Comparison of ENCODE assay signal across 9 mouse cellular contexts in the genomic region with DNA sequence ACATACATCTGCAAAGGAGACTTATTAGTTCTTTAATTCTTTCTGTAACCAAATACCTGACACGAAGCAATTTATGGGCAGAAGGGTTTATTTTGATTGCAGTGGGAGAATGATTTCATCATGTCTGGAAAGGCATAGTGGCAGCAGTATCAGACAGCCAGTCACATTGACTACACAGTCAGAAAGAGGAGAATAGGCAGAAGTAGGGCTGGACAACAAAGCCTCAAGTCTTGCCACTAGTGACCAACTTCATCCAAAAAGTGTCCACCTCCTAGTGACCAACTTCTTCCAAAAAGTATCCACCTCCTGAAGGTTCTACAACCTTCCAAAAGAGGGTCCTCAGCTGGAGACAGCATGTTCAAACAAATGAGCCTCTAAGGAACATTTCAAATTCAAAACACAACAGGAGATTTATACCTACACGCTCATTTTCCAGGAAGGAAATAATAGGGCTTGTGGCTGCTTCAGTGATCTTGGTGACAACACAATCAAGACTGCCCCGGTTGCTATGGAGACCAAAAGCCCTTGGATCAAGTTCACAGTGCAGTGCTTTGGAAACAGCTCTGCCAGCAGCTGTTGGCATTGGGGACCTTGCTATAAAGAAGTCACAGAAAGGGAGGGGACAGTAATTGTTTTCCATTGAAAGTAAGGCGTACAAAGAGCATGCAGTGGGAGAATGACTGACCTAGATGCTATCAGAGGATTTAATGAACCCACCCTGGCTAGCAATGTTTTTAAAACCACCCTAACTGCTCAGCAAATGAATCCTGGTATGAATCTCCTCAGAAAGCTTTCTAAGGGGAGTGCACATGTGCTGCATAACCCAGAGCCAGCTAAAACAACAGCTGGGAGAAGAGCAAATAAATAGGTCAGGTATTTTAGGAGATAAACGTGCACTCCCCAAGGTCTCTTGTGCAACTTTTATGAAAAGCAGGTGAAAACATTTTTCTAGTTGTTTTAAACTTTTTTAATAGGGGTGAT.
DNase-seq lines count a peak whose midpoint lies in the region; ATAC-seq and TF ChIP-seq lines count a peak whose summit lies in the region.
"Had no signal": no experiment of that assay in that cellular context is flagged by ENCODE, and none has a peak within 500 bp of the region (broad histone marks: within the 10 kb centered on the region; RNA-seq: fewer than 3 reads in every experiment).

No protein-coding gene starts in this region.

- no peak overlapping the region for H3K9ac ChIP-seq in forebrain, embryonic 14.5 days (ENCODE audit: low read length)
- H3K9ac ChIP-seq in limb, embryonic 14.5 days (ENCODE audit: low read depth, low read length, severe bottlenecking), result no peak overlapping the region
- H3K9ac ChIP-seq: lung, embryonic 15.5 days had no signal

- H3K4me2 ChIP-seq in forebrain, embryonic 14.5 days (ENCODE audit: low read length), result no peak overlapping the region
- H3K4me2 ChIP-seq in limb, embryonic 14.5 days (replicated peaks; ENCODE audit: low read depth, low read length, severe bottlenecking), result no peak overlapping the region
- H3K4me2 ChIP-seq: lung, embryonic 15.5 days had no signal

- 38% methylated on average over 5 of the region's 5 CpGs for WGBS in forebrain, embryonic 14.5 days
- 44% methylated on average over 5 of the region's 5 CpGs for WGBS in limb, embryonic 14.5 days

- intact Hi-C loops in heart, postnatal 25 days (cut with DNase I), result no loop called here

- H3K9me3 ChIP-seq in forebrain, embryonic 14.5 days (replicated peaks; ENCODE audit: control insufficient read depth, low read length), result no peaks in the 10 kb centered on the region
- H3K9me3 ChIP-seq in limb, embryonic 14.5 days (ENCODE audit: control insufficient read depth, low read length), result no peaks in the 10 kb centered on the region
- H3K9me3 ChIP-seq: lung, embryonic 15.5 days had no signal

- no peak overlapping the region for H3K27ac ChIP-seq in forebrain, embryonic 14.5 days (ENCODE audit: low read depth, low read length)
- H3K27ac ChIP-seq in limb, embryonic 14.5 days (replicated peaks; ENCODE audit: low read depth, low read length), result no peak overlapping the region
- H3K27ac ChIP-seq: lung, embryonic 15.5 days had no signal

- H3K4me3 ChIP-seq in forebrain, embryonic 14.5 days (ENCODE audit: low read depth, low read length), result no peak overlapping the region
- H3K4me3 ChIP-seq in limb, embryonic 14.5 days (replicated peaks; ENCODE audit: low read length), result no peak overlapping the region
- H3K4me3 ChIP-seq: lung, embryonic 15.5 days had no signal

- TF ChIP-seq POLR2A in limb, embryonic 14.5 days (IDR thresholded peaks at IDR 0.05; ENCODE audit: borderline replicate concordance, extremely low read depth, insufficient read depth, insufficient read length), result no peak

- no peaks in the 10 kb centered on the region for H3K36me3 ChIP-seq in forebrain, embryonic 14.5 days (ENCODE audit: control insufficient read depth, insufficient read depth, low read length)
- H3K36me3 ChIP-seq in limb, embryonic 14.5 days (ENCODE audit: control insufficient read depth, insufficient read depth, low read length), result no peaks in the 10 kb centered on the region
- H3K36me3 ChIP-seq: lung, embryonic 15.5 days had no signal

- ATAC-seq in forebrain, embryonic 14.5 days, result peak; percentile 88
- ATAC-seq in limb, embryonic 14.5 days (ENCODE audit: low FRiP score, low read depth), result no peak

- peak; percentile 30 for DNase-seq in lung, postnatal 36 days
- DNase-seq in lung, postnatal 4 days, result no peak
- peak; percentile 81 for DNase-seq in forebrain, embryonic 14.5 days (ENCODE audit: low spot score)
- peak; percentile 3 to 26 for DNase-seq in kidney, adult 8-10 months
- peak; percentile 52 for DNase-seq in limb, embryonic 14.5 days (ENCODE audit: low spot score)
- DNase-seq in right cerebral cortex, adult 18-20 months, result peak; percentile 17
- no peak for DNase-seq in spleen, postnatal 36 days (ENCODE audit: low spot score in 2 of 2)
- DNase-seq in heart, postnatal 25 days (ENCODE audit: low spot score), result no peak

- no peaks in the 10 kb centered on the region for H3K27me3 ChIP-seq in forebrain, embryonic 14.5 days (replicated peaks; ENCODE audit: control insufficient read depth, insufficient read depth, low read length)
- no peaks in the 10 kb centered on the region for H3K27me3 ChIP-seq in limb, embryonic 14.5 days (ENCODE audit: control insufficient read depth, insufficient read depth, low read length)
- H3K27me3 ChIP-seq: lung, embryonic 15.5 days had no signal

- no peaks in the 10 kb centered on the region for H3K4me1 ChIP-seq in forebrain, embryonic 14.5 days (ENCODE audit: control insufficient read depth, insufficient read depth, low read length)
- H3K4me1 ChIP-seq in limb, embryonic 14.5 days (ENCODE audit: control insufficient read depth, insufficient read depth, low read length), result no peaks in the 10 kb centered on the region
- H3K4me1 ChIP-seq: lung, embryonic 15.5 days had no signal

Comparison
In these comparisons a context has a peak if more than half of its experiments do, and no peak if none do; other contexts are left out.
1. DNase-seq: peak in lung, postnatal 36 days (single experiment), forebrain, embryonic 14.5 days (single experiment), kidney, adult 8-10 months (2 of 2), limb, embryonic 14.5 days (single experiment) and right cerebral cortex, adult 18-20 months (single experiment); none in lung, postnatal 4 days (0 of 2), spleen, postnatal 36 days (0 of 2) and heart, postnatal 25 days (single experiment).